Mouse (Mus musculus) spleen, embryonic (tissue): ENCODE results near the gene Slc12a1.
"Not testable (repeated sequence)": the region's sequence is repeated elsewhere in the genome, so short reads cannot be mapped to it uniquely, and the experiment has no call there.

ENCODE experiments used
- CTCF ChIA-PET: fragments of 350-600 bp; sonication (Branson Sonifier 250); formaldehyde crosslinking; loops from one replicate; lab custom pipeline; 2022; lab: Charles Lee

The Slc12a1 gene

DNA sequence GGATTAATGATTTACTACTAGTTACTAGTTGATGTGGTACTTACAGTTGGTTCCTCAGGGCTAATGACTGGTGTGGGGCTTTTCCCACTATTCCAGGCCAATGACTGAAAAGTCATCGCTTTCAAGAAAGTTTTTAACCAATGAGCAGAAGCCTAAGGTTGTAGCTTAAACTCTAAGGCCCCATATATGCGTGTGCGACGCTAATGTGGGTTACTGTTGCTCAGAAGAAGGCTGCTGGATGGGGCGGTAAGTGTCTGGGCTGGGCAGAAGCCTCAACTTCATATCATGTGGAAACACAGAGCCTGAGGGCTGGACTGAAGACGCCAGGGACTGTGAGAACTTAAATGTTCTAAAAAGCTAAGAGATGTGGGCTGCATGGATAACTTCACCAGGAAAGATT lies at the start of gene Slc12a1:
Gene Slc12a1 (plus strand): TSS at position 118 of the 400 bp plus-strand sequence.
- CTCF ChIA-PET: no interaction called here

DNA sequence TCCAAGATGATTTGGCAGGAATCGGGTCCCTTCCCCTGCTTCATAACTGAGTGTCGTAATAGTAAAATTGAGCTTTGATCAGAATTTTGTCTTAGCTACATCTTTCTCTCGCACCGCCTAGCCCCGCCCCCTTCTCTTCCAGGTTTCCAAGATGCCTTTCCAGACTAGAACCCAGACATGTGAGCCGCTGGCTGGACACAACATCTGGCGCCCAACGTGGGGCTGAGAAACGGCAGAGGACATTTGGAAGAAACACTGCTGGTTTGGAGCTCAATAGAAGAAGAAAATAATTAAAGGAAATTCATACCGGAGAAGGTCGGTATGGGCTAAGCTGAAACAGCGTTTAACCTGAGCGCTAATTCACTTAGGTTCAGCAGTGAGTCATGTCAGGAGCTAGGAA lies 47.8 kb upstream of the Slc12a1 start:
- CTCF ChIA-PET: not testable (repeated sequence)

DNA sequence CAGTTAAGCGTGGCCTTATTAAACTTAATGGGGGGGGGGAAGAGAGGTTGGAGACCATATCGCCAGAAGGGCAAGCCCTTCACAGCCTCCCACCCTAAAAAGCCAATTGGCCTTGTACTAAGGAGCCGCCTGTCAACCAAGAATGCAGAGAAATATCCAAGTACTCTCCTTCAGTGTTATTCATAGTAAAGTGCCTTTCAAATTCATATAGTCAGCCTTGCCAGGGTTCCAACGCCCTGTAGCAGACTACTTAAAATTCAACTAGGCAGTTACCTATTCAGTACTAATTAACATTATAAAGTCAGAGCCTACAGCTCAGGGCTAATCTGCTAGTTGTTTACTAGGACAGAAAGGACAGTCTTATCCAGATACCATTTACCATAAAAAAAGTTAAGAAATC lies 45.8 kb upstream of the Slc12a1 start:
- CTCF ChIA-PET: interaction anchor here (0.7 kb wide), 1 partner anchor 8 kb away, joined by 6 read pairs; no protein-coding TSS in a partner anchor

DNA sequence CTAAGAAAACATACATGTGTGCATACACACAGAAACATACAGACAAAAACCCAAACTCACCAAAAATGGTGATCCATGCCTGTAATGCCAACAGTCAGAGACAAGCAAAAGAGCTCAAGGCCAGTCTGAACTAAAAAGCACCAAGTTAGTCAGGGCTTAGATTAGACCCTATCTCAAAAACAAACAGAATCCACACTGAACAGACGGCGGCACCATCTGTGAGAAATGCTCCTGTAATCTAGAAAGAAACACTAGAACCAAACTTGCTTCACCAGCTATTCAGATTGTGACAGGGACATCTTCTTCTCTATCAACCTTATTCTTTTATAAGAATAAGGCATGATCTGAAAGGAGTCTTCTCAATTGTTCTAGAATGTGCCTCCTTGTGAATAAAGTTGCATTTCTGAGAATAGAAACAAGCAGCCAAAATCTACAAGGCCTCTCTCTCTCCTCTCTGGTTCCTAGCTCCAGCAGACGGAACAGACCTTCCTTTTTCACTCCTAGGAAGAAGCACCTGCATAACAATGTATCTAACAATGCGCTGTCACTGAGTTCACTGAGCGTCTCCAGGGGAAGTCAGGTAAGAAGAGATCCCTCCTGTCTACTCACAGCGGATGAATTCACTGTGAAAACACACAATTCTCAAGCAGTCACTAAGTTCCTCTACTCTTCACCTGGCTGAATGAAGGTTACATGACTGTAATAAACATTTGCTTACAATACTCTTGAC lies 32.8 kb upstream of the Slc12a1 start:
- CTCF ChIA-PET: no interaction called here

DNA sequence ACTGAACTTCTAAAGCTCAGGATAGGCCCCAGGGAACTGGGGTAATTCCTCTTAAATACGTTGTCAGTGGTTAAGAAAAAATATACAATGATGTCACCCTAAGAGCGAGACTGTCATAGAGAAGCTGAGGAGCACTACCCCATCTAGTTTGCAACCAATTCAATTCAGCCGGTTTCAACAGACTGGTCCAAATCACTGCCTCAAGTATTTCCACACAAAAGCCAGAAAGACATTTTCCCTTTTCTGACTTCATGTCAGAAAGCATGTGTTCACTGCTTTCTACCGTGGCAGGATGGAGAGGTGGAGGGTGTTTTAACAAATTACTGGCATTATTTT lies 30.0 kb upstream of the Slc12a1 start:
- CTCF ChIA-PET: no interaction called here

DNA sequence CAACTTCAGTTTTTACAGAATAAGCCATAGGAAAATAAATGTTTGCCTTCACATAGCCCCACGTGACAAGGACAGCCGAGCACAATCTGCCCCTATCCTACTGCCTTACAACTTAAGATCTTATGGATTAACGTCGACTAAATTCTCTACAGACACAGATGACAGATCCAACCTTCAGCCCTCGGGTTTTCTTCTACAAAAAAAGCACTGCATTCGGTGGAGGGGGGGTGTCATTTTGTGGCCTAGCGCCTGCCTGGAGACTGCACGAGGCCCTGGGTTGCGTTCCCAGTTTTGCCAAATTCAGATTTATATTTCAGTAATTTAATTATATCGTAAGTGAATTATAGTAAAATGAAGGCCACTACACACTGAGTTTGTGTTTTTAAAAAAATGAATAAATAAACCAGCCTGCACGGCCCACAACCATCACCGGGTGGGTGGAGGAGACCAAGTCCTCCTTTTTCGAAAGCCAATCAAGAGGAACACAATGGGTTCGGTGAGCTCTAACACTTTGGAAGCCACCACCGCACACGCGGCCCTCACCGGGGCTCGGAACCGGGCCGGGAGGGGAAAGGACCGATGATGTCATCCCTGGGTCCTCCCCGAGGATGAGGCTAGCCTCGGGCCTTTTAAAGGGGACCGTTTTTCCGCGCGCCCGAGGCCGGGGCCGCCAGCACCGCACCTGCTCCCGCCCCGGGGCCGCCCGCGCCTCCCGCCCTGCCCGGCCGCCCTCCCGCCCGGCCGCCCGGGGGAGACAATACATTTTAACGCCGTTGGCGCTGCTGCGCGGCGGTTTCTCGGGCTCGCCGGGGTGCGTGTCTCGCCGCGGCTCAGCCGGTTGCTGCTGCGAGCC lies 29.5 kb upstream of the Slc12a1 start:
- CTCF ChIA-PET: no interaction called here

DNA sequence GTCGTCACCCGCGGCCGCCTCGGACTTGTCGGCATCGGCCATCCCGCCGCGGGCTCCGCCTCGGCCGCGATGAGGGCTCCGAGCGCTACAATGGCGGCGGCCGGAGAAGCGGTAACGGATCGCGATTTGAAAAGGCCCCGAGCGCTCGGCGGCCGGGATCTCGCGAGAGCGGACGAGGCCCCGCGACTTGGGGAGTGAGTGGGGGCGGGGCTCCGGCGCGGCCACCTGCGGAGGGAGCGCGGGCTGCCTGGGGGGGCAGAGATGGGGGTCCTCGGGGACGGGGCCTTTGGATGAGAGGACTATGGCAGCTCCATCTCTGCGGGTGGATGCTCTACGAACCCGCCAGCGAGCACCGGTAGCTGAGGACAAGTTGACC lies 28.8 kb upstream of the Slc12a1 start, which contains the start of gene Myef2:
Gene Myef2 (minus strand): TSS at position 185 of the 376 bp plus-strand sequence.
- CTCF ChIA-PET: no interaction called here

DNA sequence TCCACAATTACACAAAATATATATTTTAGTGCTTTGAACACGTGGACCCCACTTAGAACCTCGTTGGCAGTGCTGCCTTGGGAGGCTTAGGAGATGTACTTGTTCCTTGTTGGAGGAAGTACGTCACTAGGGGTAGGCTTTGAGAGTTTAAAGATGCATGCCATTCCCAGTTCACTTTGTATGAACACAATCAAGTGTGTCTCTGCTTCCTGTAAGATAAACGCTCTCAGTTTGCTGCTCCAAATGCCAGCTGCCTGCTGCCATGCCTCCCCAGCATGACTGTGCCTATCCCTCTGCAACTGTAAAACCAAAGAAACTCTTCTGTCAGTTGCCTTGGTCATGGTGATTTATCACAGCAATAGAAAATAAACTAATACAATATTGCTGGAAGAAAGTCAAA lies 26.5 kb upstream of the Slc12a1 start:
- CTCF ChIA-PET: no interaction called here

DNA sequence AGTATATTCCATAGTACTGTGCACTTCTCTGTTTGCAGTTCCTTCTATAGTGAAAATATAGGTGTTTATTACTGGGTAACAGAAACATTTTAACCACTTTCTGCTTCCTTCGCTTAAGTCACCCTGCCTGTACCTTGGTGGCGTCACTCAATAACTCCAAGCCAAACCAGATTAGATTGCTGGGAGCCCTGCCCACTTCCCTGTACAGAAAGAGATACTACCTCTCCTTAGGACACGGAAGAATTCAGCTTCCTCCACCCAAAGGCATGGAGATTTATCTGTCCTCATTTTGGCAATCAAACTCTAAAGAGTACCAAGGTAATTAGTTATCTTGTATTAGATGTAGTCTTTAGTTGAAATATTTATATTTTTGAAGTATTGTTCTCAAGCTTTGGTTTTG lies 25.5 kb upstream of the Slc12a1 start:
- CTCF ChIA-PET: no interaction called here

DNA sequence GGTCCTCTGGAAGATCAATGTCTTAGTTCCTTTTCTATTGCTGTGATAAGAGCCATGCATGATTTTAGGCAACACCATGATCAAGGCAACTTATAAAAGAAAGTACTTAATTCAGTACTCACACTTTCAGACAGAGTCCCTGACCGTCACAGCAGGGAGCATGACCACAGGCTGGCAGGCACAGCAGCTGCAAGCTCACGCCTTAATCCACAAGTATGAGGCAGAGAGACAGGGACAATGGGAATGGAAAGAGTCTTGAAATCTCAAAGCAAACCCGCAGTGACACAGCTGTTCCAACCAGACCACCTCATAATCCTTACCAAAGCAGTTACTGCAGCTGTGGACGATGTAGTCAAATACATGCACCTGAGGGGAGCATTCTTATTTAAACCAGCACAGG lies 18.2 kb upstream of the Slc12a1 start:
- CTCF ChIA-PET: no interaction called here

DNA sequence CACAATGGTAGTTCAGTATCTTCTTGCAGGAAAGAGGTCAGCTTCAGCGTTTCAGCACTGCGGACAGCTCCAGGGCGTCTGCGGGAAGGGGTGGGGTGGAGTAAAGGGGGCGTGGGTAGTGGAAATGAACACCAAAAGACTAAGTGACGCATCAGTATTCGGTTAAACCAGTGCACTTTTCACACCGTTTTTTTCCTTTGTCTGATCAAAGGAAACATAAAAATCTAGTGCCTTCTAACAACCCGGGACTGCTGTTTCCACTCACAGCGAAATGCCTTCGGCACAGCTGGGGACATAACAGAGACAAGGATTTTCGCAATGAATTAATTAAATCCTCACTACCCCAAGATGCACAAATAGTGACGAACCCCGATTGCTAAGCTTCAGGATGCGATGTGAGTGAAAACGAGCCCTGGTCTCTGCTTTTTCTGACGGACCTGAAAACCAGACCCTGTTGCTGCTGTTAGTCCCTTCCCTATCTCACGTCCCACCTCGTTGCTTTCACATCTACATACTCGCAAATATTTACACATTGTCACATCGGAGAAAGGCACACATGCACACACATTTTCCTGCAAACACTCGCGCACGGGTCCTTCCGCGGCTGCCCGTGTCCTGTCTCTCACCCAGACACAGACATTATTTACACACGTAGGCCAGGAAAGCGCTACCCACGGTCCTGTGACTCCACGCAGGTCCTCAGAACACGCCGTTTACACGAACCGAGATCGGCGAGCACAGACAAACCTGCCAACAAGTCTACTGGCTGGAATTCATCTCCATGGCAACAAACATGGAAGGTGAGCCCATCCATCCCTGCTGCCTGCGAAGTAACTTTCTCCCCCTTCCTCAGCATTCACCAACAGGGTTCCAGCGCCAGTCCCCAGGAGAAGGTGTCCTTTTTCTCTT lies 16.1 kb upstream of the Slc12a1 start, which contains the start of gene Ctxn2:
Gene Ctxn2 (plus strand): TSS at position 790 of the 909 bp plus-strand sequence.
- CTCF ChIA-PET: no interaction called here

DNA sequence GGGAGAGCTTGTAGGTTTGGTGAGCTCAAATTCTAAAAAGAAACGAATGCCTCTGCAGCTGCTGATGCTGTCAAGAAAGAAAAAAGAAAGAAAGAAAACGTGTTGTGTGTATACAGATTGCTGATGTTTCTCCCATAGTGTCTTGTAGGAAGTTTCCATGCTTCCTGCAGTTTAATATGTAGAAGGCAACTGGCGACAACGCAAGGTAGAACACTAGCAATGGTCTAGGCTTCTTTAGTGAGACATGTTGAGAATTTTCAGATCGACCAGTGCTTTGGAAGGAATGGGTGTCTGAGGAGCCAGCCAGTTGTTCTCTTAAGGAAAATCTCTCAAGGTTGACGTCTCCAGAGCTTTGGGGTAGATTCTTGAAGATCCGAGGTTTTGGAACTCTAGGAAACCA lies 15.5 kb upstream of the Slc12a1 start:
- CTCF ChIA-PET: no interaction called here

DNA sequence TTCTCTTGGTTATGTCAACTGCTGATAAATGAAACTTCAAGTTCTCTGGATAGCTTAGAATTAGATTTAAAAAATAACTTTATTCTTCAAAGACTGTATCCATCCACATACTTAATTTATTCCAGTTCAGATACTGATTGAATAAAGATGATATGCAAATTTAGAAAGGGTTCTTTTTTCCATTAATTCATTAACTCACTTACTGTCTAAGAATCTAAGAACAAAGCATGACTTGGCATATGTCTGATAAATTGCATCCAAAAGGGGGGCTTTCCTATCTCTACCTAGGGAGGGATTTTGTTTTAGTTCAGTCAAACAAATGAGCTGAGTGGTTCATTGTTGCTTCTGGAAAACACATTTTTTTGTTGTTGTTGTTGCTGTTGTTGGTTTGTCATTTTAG lies 10.0 kb upstream of the Slc12a1 start:
- CTCF ChIA-PET: no interaction called here

DNA sequence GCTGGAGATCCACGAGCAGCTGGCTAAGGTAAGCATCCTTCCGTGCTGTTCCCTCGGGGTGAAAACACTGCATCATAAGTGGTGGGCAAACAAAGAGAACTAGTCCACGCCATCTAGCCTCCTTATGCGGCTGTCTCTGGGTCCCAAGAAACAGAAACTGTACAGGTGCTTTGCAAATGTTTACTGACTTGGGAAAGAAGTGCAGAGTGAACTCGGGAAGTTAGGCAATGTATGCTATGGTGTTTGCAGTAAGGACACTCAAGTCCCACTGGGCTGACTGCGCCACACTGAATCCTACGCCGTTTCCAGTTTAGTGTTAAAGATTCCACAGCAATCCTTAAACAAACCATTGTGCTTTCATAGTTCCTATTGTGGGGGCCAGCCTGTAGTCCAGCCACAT lies 2.0 kb downstream of the Slc12a1 start:
- CTCF ChIA-PET: no interaction called here

DNA sequence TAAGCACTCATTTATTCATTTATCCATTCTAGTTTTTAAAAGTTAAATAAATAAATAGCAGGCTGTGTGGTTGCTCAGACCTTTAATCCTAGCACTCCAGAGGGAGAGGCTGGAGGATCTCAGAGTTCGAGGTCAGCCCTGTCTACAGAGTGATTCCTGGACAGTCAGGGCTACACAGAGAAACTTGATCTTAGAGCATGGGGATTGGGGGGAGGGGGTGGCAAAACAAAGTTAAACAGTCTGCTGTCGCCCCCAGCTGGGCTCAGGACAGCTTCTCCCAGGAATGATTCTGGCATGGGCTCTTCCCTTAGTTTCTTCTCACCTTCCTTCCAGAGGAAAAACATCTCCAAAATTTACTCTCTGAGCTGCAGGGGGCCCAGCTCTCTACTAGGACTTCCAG lies 3.2 kb downstream of the Slc12a1 start:
- CTCF ChIA-PET: no interaction called here

DNA sequence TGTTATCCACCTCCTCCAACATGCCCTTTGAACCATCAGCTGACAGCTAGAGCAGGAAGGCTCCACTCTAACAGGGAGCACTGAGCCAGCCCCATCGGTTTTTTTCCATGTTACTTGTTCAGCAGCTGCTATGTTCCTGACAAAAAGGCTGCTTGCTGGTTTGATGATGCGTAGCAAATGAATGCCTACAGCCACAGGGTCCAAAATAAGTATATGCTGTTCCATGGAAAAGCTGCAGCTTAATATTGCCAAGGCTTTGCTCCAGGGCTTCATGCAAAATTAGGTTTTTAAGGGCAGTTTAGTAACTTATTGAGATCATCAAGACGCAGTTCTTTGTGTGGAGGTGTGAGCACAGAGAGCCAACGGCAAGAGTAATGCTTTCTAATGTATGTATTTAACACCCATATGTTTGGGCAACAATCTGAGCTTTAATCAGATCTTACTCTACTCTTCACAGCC lies 9.7 kb downstream of the Slc12a1 start:
- CTCF ChIA-PET: no interaction called here

DNA sequence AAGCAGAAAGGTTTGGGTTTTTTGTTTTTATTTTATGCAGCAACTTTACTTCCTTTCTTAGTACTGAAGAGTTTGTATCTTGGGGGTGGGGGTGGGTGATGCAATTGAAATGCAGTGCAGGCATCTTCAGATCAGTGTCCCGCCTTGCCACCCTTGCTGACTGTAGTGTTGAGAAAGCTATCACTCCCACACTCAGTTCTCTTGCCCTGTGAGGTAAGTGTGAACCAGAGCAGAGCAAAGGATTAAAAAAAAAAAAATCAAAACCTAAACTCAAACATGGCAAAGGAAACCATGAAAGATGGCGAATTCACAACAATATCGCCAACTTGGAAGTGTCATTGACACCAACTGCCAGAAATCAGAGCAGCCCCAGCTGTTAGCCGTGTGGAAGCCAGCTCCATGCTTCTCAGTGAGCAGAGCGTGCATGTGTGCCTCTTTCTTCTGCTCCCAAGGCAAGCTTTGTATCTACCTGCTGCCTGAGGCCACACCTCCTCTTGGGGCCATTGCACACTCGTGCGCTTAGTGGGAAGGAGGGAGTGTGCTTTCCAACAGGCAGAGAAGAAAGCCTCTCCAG lies 26.0 kb downstream of the Slc12a1 start:
- CTCF ChIA-PET: no interaction called here

DNA sequence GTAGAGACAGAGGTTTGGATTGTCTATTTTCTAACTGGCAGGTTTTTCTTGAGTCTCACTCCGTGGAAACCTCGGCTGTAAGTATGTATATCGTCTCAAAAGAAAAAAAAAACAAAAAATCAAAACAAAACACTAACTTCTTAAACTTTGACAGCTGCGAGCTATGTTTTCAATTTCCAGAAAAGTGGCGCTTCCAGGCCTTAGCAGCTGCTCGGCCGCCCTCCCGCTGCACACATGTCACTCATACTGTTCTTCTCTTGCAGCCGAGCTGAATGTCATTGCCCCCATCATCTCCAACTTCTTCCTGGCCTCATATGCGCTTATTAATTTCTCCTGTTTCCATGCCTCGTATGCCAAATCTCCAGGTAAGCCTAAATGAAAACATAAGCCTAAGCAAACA lies 35.6 kb downstream of the Slc12a1 start:
- CTCF ChIA-PET: no interaction called here

DNA sequence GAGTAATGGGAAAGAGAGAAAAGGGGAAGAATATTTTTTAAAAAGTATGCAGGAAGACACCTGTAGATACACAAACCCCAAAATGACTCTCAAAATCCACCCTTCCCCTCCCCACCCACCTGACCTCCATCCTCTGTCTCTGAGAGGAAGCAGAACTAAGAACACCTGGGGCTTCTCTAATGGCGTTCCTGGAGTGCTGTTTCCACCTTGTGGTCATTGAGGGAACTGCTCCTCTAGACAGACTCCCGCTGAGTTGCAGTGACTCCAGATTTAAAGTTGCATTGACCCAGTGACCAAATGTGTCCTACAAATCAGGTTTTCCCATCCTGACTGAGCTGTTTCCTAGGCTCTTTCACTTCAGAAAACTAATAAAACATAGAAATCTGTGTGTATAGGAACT lies 36.9 kb downstream of the Slc12a1 start:
- CTCF ChIA-PET: no interaction called here

DNA sequence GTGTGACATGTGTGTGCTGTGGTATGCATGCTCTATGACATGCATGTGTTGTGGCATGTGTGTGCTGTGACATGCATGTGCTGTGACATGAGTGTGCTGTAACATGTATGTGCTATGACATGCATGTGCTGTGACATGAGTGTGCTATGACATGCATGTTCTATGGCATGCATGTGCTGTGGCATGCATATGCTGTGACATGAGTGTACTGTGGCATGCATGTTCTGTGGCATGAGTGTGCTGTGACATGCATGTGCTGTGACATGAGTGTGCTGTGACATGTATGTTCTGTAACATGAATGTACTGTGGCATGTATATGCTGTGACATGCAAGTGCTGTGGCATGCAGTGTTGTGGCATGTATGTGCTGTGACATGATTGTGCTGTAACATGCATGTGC lies 40.6 kb downstream of the Slc12a1 start:
- CTCF ChIA-PET: interaction anchor here (0.7 kb wide), 1 partner anchor 127 kb away, joined by 5 read pairs; no protein-coding TSS in a partner anchor

DNA sequence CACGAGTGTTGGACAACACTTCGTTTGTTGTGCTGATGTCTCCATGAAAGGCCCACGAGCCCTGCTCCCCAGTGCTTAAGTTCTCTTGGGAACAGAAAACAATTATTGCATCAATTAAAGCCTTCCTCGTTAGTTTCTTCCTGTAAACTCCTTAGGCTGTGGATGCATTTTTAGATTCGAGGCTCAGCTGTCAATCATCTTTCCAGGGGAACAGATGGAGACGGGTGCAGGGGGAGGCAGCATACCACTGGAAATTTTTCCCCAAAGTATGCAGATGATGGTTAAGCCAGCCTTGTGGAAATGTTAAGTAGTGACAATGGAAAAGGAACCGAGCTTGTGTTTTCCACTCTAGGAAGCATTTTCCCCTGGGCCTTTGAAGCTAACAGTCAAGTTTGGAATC lies 44.5 kb downstream of the Slc12a1 start:
- CTCF ChIA-PET: no interaction called here
